8 mouse cellular contexts compared by ENCODE assay signal in the genomic region with DNA sequence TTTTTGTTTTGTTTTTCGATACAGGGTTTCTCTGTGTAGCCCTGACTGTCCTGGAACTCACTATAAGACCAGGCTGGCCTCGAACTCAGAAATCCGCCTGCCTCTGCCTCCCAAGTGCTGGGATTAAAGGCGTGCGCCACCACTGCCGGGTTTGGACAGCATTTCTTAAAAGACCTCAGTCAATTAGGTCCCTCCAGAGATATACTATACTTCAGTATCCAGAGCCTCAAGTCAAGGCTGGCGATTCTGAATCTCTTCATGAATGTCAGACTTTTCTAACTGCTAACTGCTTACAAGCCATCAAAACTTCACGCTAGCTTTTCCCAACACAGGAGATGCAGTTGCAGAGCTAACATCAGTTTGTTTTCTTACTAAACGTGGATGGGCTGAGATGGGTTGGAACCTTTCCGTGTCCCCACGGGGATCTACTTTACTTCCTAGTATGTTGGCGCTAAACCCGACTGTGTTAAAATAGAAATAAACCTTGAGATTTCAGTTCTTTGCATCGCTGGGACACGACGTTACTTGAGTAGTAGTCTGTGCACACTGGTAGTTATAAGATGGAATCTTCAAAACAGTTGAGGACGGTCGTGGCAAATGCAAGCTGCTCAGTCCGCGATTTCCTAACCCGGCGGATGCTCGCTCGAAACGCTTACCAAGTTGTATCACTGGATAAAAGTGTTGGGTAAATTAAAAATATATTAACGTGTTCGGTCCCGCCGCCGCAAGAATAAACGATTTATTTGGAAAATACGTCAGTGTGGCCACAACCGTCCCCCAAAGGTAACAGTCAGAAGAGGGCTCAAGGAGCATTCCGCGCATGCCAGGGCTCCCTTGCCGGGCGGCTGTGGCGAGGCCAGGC. TPM values are rescaled to one million over a fixed set of nuclear protein-coding genes. Genes with fewer than 3 reads are reported as not detected.
DNase-seq lines count a peak whose midpoint lies in the region; ATAC-seq and TF ChIP-seq lines count a peak whose summit lies in the region.

No protein-coding gene starts in this region.

- TF ChIP-seq POLR2A in heart, adult 2 months (IDR thresholded peaks at IDR 0.05; ENCODE audit: insufficient read depth, low read depth, low read length) = no peak

- H3K27me3 ChIP-seq in heart, adult 2 months (ENCODE audit: control insufficient read depth, insufficient read depth, low read length) = no peaks in the 10 kb centered on the region
- no peaks in the 10 kb centered on the region for H3K27me3 ChIP-seq in G1E (ENCODE audit: insufficient read depth, low read length)
- H3K27me3 ChIP-seq in forebrain, embryonic 16.5 days (replicated peaks; ENCODE audit: control insufficient read depth, insufficient read depth, low read length) = no peaks in the 10 kb centered on the region
- no peaks in the 10 kb centered on the region for H3K27me3 ChIP-seq in lung, embryonic 15.5 days

- H3K79me2 ChIP-seq in heart, adult 2 months (replicated peaks; ENCODE audit: control insufficient read depth, insufficient read depth, low read length) = no peaks in the 10 kb centered on the region

- 13% methylated on average over 38 of the region's 38 CpGs for WGBS in heart, adult 2 months
- WGBS in forebrain, embryonic 16.5 days = 21% methylated on average over 38 of the region's 38 CpGs
- 15% methylated on average over 38 of the region's 38 CpGs for WGBS in lung, embryonic 15.5 days

- no peaks in the 10 kb centered on the region; the same call in 1 of the 2 replicates for H3K36me3 ChIP-seq in heart, adult 2 months (ENCODE audit: control insufficient read depth, insufficient read depth, low read length)
- H3K36me3 ChIP-seq in G1E (replicated peaks) = peaks cover 43% of the 10 kb centered on the region
- peaks cover 15% of the 10 kb centered on the region for H3K36me3 ChIP-seq in forebrain, embryonic 16.5 days (ENCODE audit: control insufficient read depth, insufficient read depth)
- H3K36me3 ChIP-seq in lung, embryonic 15.5 days = peaks cover 28% of the 10 kb centered on the region

- ATAC-seq in G1E (ENCODE audit: extremely low read depth, insufficient number of reproducible peaks, low FRiP score, poor library complexity, severe bottlenecking) = no peak
- peak; percentile 7 for ATAC-seq in forebrain, embryonic 16.5 days
- ATAC-seq in lung, embryonic 15.5 days (ENCODE audit: borderline replicate concordance, extremely low read depth, low FRiP score, low TSS enrichment) = peak; percentile 90

- H3K9ac ChIP-seq in heart, adult 2 months (ENCODE audit: low read depth, low read length) = peak overlapping the region; percentile 93
- H3K9ac ChIP-seq in forebrain, embryonic 16.5 days (replicated peaks; ENCODE audit: low read depth, low read length) = peak overlapping the region; percentile 99
- peak overlapping the region; percentile 100 for H3K9ac ChIP-seq in lung, embryonic 15.5 days

- H3K27ac ChIP-seq in heart, adult 2 months = peak overlapping the region; percentile 90
- peak overlapping the region; percentile 93 for H3K27ac ChIP-seq in forebrain, embryonic 16.5 days (ENCODE audit: low read length)
- peak overlapping the region; percentile 97 for H3K27ac ChIP-seq in lung, embryonic 15.5 days

- H3K4me2 ChIP-seq in forebrain, embryonic 16.5 days (ENCODE audit: low read length) = peak overlapping the region; percentile 56
- H3K4me2 ChIP-seq in lung, embryonic 15.5 days = peak overlapping the region; percentile 80

- intact Hi-C loops in heart, adult 2 months (cut with DNase I) = loop anchor here (2.0 to 5.0 kb wide), 3 partner anchors 34 to 118 kb away; partner anchors contain the start of genes Capn7, Nisch, Nt5dc2 and Sema3g
- intact Hi-C loops in heart, postnatal 25 days (cut with DNase I) = loop anchor here (5.0 kb wide), 1 partner anchor 87 kb away; the partner anchor contains the start of gene Capn7
- intact Hi-C loops in left cerebral cortex, postnatal 4 days (cut with DNase I) = no loop called here

- DNase-seq in heart, adult 2 months = no peak
- DNase-seq in heart, postnatal 25 days (ENCODE audit: low spot score) = no peak
- no peak for DNase-seq in G1E (ENCODE audit: low spot score)
- no peak for DNase-seq in urinary bladder, postnatal 14 days (ENCODE audit: low spot score)
- DNase-seq in layer of hippocampus, postnatal 10 days (ENCODE audit: low spot score in 2 of 2) = no peak
- no peak for DNase-seq in left cerebral cortex, postnatal 4 days

- H3K4me1 ChIP-seq in heart, adult 2 months (ENCODE audit: control insufficient read depth, insufficient read depth, low read length) = peaks cover 3% of the 10 kb centered on the region
- peaks cover 44% of the 10 kb centered on the region for H3K4me1 ChIP-seq in G1E (ENCODE audit: insufficient read depth, low read depth, low read length)
- peaks cover 15% of the 10 kb centered on the region for H3K4me1 ChIP-seq in forebrain, embryonic 16.5 days (replicated peaks; ENCODE audit: control insufficient read depth, insufficient read depth, low read length)
- peaks cover 17% of the 10 kb centered on the region for H3K4me1 ChIP-seq in lung, embryonic 15.5 days

- H3K4me3 ChIP-seq in heart, adult 2 months = peak overlapping the region; percentile 99
- H3K4me3 ChIP-seq in G1E (ENCODE audit: low read depth, low read length) = peak overlapping the region; percentile 99
- peak overlapping the region; percentile 91 for H3K4me3 ChIP-seq in forebrain, embryonic 16.5 days (replicated peaks; ENCODE audit: low read length)
- H3K4me3 ChIP-seq in lung, embryonic 15.5 days = peak overlapping the region; percentile 100

- TF ChIP-seq CTCF in heart, adult 2 months (IDR thresholded peaks at IDR 0.05) = no peak
- TF ChIP-seq CTCF in G1E (IDR thresholded peaks at IDR 0.05; ENCODE audit: low read depth, low read length) = no peak

- no peaks in the 10 kb centered on the region for H3K9me3 ChIP-seq in G1E (replicated peaks)
- H3K9me3 ChIP-seq in forebrain, embryonic 16.5 days (ENCODE audit: control insufficient read depth, low read length) = no peaks in the 10 kb centered on the region
- no peaks in the 10 kb centered on the region for H3K9me3 ChIP-seq in lung, embryonic 15.5 days

- no peak for TF ChIP-seq EP300 in heart, adult 2 months (IDR thresholded peaks at IDR 0.05; ENCODE audit: insufficient read depth, low read depth, low read length)

RNA-seq across cellular contexts. Expression of gene Phf7, which starts 0.7 kb away (rescaled TPM):
- 1 to 10 TPM; 2.9 to 3.6 TPM for total RNA-seq in heart, adult 2 months (2021)
- polyA plus RNA-seq in heart, adult 2 months (2012; rRNA removed) = 3.1 and 5.7 TPM in 2 replicates
- 1 to 10 TPM; 3.4 to 4.1 TPM for total RNA-seq in heart, postnatal 25 days (2021)
- total RNA-seq in G1E (2014; fragmentation: Nextera tagmentation) (11.7 and 13.2 TPM in 2 replicates), G1E (2017) (5.8 and 6.5 TPM in 2 replicates)
- polyA plus RNA-seq in G1E (2012) = 1.7 and 1.9 TPM in 2 replicates
- 11.5 and 12.2 TPM in 2 replicates for polyA plus RNA-seq in forebrain, embryonic 16.5 days (2015; fragmentation: Nextera tagmentation; extraction: Ambion mirVana)
- 13.2 and 14.8 TPM in 2 replicates for polyA plus RNA-seq in lung, embryonic 15.5 days (2015; fragmentation: Nextera tagmentation; extraction: Ambion mirVana)
- 1 to 10 TPM; 4.8 to 5.2 TPM for total RNA-seq in layer of hippocampus, postnatal 10 days (2021)
- total RNA-seq in left cerebral cortex, postnatal 4 days (2021) = 1 to 10 TPM; 5.3 to 5.8 TPM

RNA-seq across cellular contexts. Expression of gene Bap1, which starts 0.8 kb away (rescaled TPM):
- total RNA-seq in heart, adult 2 months (2021) = 10 to 100 TPM; 39.6 to 49.1 TPM
- 43.6 and 55.2 TPM in 2 replicates for polyA plus RNA-seq in heart, adult 2 months (2012; rRNA removed)
- total RNA-seq in heart, postnatal 25 days (2021) = 10 to 100 TPM; 39.5 to 45.5 TPM
- total RNA-seq in G1E (2014; fragmentation: Nextera tagmentation) = 26.4 and 47.0 TPM in 2 replicates
- 42.5 and 45.9 TPM in 2 replicates for total RNA-seq in G1E (2017)
- polyA plus RNA-seq in G1E (2012) = 65.7 and 66.3 TPM in 2 replicates
- polyA plus RNA-seq in forebrain, embryonic 16.5 days (2015; fragmentation: Nextera tagmentation; extraction: Ambion mirVana) = 138 and 150 TPM in 2 replicates
- polyA plus RNA-seq in lung, embryonic 15.5 days (2015; fragmentation: Nextera tagmentation; extraction: Ambion mirVana) = 83.0 and 83.4 TPM in 2 replicates
- total RNA-seq in layer of hippocampus, postnatal 10 days (2021) = 100 to 1,000 TPM; 117 to 123 TPM
- 100 to 1,000 TPM; 112 to 123 TPM for total RNA-seq in left cerebral cortex, postnatal 4 days (2021)

RNA-seq across cellular contexts. Expression of gene Sema3g, which starts 32.8 kb away (rescaled TPM):
- 10 to 100 TPM; 15.0 to 15.1 TPM for total RNA-seq in heart, adult 2 months (2021)
- 6.1 and 8.0 TPM in 2 replicates for polyA plus RNA-seq in heart, adult 2 months (2012; rRNA removed)
- total RNA-seq in heart, postnatal 25 days (2021) = 10 to 100 TPM; 12.4 to 16.1 TPM
- not detected in 2 replicates for total RNA-seq in G1E (2014; fragmentation: Nextera tagmentation)
- 0.11 TPM in 1 of 2 replicates, not detected in the other for total RNA-seq in G1E (2017)
- not detected in 2 replicates for polyA plus RNA-seq in G1E (2012)
- 0.62 TPM in 2 replicates for polyA plus RNA-seq in forebrain, embryonic 16.5 days (2015; fragmentation: Nextera tagmentation; extraction: Ambion mirVana)
- polyA plus RNA-seq in lung, embryonic 15.5 days (2015; fragmentation: Nextera tagmentation; extraction: Ambion mirVana) = 2.1 and 2.5 TPM in 2 replicates
- total RNA-seq in layer of hippocampus, postnatal 10 days (2021) = 1 to 10 TPM; 4.7 to 5.4 TPM
- total RNA-seq in left cerebral cortex, postnatal 4 days (2021) = 1 to 10 TPM; 2.5 to 2.6 TPM

RNA-seq across cellular contexts. Expression of gene Nisch, which starts 33.7 kb away (rescaled TPM):
- 100 to 1,000 TPM; 123 to 129 TPM for total RNA-seq in heart, adult 2 months (2021)
- 187 and 223 TPM in 2 replicates for polyA plus RNA-seq in heart, adult 2 months (2012; rRNA removed)
- total RNA-seq in heart, postnatal 25 days (2021) = 100 to 1,000 TPM; 145 to 148 TPM
- total RNA-seq in G1E (2014; fragmentation: Nextera tagmentation) (287 and 312 TPM in 2 replicates), G1E (2017) (83.8 and 87.1 TPM in 2 replicates)
- polyA plus RNA-seq in G1E (2012) = 173 and 201 TPM in 2 replicates
- 359 and 389 TPM in 2 replicates for polyA plus RNA-seq in forebrain, embryonic 16.5 days (2015; fragmentation: Nextera tagmentation; extraction: Ambion mirVana)
- 387 and 413 TPM in 2 replicates for polyA plus RNA-seq in lung, embryonic 15.5 days (2015; fragmentation: Nextera tagmentation; extraction: Ambion mirVana)
- total RNA-seq in layer of hippocampus, postnatal 10 days (2021) = 100 to 1,000 TPM; 424 to 481 TPM
- total RNA-seq in left cerebral cortex, postnatal 4 days (2021) = 100 to 1,000 TPM; 446 to 469 TPM

RNA-seq across cellular contexts. Expression of gene Tnnc1, which starts 42.3 kb away (rescaled TPM):
- total RNA-seq in heart, adult 2 months (2021) = 1,000 to 10,000 TPM; 5,084 to 5,508 TPM
- polyA plus RNA-seq in heart, adult 2 months (2012; rRNA removed) = 4,851 and 5,939 TPM in 2 replicates
- 1,000 to 10,000 TPM; 5,169 to 5,647 TPM for total RNA-seq in heart, postnatal 25 days (2021)
- total RNA-seq in G1E (2014; fragmentation: Nextera tagmentation) (3.3 TPM in 1 of 2 replicates, not detected in the other), G1E (2017) (1.1 TPM in 1 of 2 replicates, not detected in the other)
- polyA plus RNA-seq in G1E (2012) = 0.08 TPM in 1 of 2 replicates, not detected in the other
- 1.5 and 2.5 TPM in 2 replicates for polyA plus RNA-seq in forebrain, embryonic 16.5 days (2015; fragmentation: Nextera tagmentation; extraction: Ambion mirVana)
- polyA plus RNA-seq in lung, embryonic 15.5 days (2015; fragmentation: Nextera tagmentation; extraction: Ambion mirVana) = 91.8 and 115 TPM in 2 replicates
- 1 to 10 TPM in 1 of 2 experiments, under 1 TPM in 1; 0.67 to 2.0 TPM for total RNA-seq in layer of hippocampus, postnatal 10 days (2021)
- total RNA-seq in left cerebral cortex, postnatal 4 days (2021) = 1 to 10 TPM; 1.4 to 1.7 TPM
